Comparison of ENCODE assay signal across 12 mouse cellular contexts in genomic region chr2:68408271-68408980, GRCm38 (mm10).
DNase-seq lines count a peak whose midpoint lies in the region; ATAC-seq and TF ChIP-seq lines count a peak whose summit lies in the region.
"Had no signal": no experiment of that assay in that cellular context is flagged by ENCODE, and none has a peak within 500 bp of the region (broad histone marks: within the 10 kb centered on the region; RNA-seq: fewer than 3 reads in every experiment).

No protein-coding gene starts in this region.

- no peaks in the 10 kb centered on the region for H3K27me3 ChIP-seq in heart, postnatal 0 days (ENCODE audit: control insufficient read depth, insufficient read depth, low read length)
- H3K27me3 ChIP-seq in heart, adult 2 months (ENCODE audit: control insufficient read depth, insufficient read depth, low read length) = no peaks in the 10 kb centered on the region
- no peaks in the 10 kb centered on the region for H3K27me3 ChIP-seq in intestine, embryonic 14.5 days (replicated peaks; ENCODE audit: control insufficient read depth, insufficient read depth, low read length)
- H3K27me3 ChIP-seq: embryonic facial prominence, embryonic 13.5 days had no signal

- H3K79me2 ChIP-seq in heart, adult 2 months (replicated peaks; ENCODE audit: control insufficient read depth, insufficient read depth, low read length) = no peaks in the 10 kb centered on the region

- DNase-seq in heart, postnatal 0 days (ENCODE audit: low spot score) = no peak
- no peak for DNase-seq in heart, adult 2 months
- DNase-seq in Muller cell, postnatal 12 days (ENCODE audit: inconsistent ontology term) = peak; percentile 13
- DNase-seq in embryo, embryonic 9.5 days (ENCODE audit: extremely low spot score) = peak; percentile 35
- no peak for DNase-seq in intestine, embryonic 14.5 days (ENCODE audit: low spot score)
- no peak for DNase-seq in retina, postnatal 1 day
- DNase-seq in left cerebral cortex, postnatal 25 days (ENCODE audit: low spot score in 2 of 2) = no peak
- no peak for DNase-seq in spleen, adult 12 weeks (ENCODE audit: low spot score)
- DNase-seq: gastrocnemius, adult 2 months; kidney, postnatal 25 days; midbrain, embryonic 14.5 days had no signal

- no peak overlapping the region for H3K9ac ChIP-seq in heart, postnatal 0 days (replicated peaks; ENCODE audit: low read depth, low read length)
- H3K9ac ChIP-seq in heart, adult 2 months (ENCODE audit: low read depth, low read length) = no peak overlapping the region
- H3K9ac ChIP-seq in intestine, embryonic 14.5 days (ENCODE audit: low read length) = no peak overlapping the region
- H3K9ac ChIP-seq: embryonic facial prominence, embryonic 13.5 days had no signal

- H3K36me3 ChIP-seq in heart, postnatal 0 days (replicated peaks; ENCODE audit: control insufficient read depth, insufficient read depth, low read length) = peaks cover 3% of the 10 kb centered on the region; the same call in 1 of the 2 replicates
- H3K36me3 ChIP-seq in heart, adult 2 months (ENCODE audit: control insufficient read depth, insufficient read depth, low read length) = peaks cover 14% of the 10 kb centered on the region
- no peaks in the 10 kb centered on the region for H3K36me3 ChIP-seq in intestine, embryonic 14.5 days (ENCODE audit: control insufficient read depth, insufficient read depth, low read length)
- H3K36me3 ChIP-seq: embryonic facial prominence, embryonic 13.5 days had no signal

- TF ChIP-seq CTCF in heart, postnatal 0 days (IDR thresholded peaks at IDR 0.05; ENCODE audit: low read depth) = no peak
- no peak for TF ChIP-seq CTCF in heart, adult 2 months (IDR thresholded peaks at IDR 0.05)

- H3K4me1 ChIP-seq in heart, postnatal 0 days (ENCODE audit: control insufficient read depth, insufficient read depth) = peaks cover 63% of the 10 kb centered on the region
- H3K4me1 ChIP-seq in heart, adult 2 months (ENCODE audit: control insufficient read depth, insufficient read depth, low read length) = peaks cover 9% of the 10 kb centered on the region
- peaks cover 50% of the 10 kb centered on the region for H3K4me1 ChIP-seq in intestine, embryonic 14.5 days (replicated peaks; ENCODE audit: control insufficient read depth, insufficient read depth, low read length)

- no peak for TF ChIP-seq POLR2A in heart, adult 2 months (IDR thresholded peaks at IDR 0.05; ENCODE audit: insufficient read depth, low read depth, low read length)

- 0 out of 2 replicates have a peak, but pooled peaks have one; percentile 21 for ATAC-seq in heart, postnatal 0 days (ENCODE audit: insufficient read depth, low read depth)
- ATAC-seq in intestine, embryonic 14.5 days (replicated peaks; ENCODE audit: low FRiP score, low TSS enrichment, low read depth) = no peak

- WGBS in heart, postnatal 0 days = 35% methylated on average over 17 of the region's 17 CpGs
- WGBS in heart, adult 2 months = 65% methylated on average over 17 of the region's 17 CpGs
- WGBS in intestine, embryonic 14.5 days = 21% methylated on average over 17 of the region's 17 CpGs

- peak overlapping the region; percentile 1; the same call in 1 of the 2 replicates for H3K4me2 ChIP-seq in heart, postnatal 0 days (ENCODE audit: low read depth, low read length)
- H3K4me2 ChIP-seq in intestine, embryonic 14.5 days (ENCODE audit: low read length) = peak overlapping the region; percentile 20; the same call in 1 of the 2 replicates
- H3K4me2 ChIP-seq: embryonic facial prominence, embryonic 13.5 days had no signal

- H3K4me3 ChIP-seq in heart, postnatal 0 days (ENCODE audit: low read depth, low read length) = no peak overlapping the region
- H3K4me3 ChIP-seq in heart, adult 2 months = no peak overlapping the region
- H3K4me3 ChIP-seq in intestine, embryonic 14.5 days (ENCODE audit: low read depth, low read length) = no peak overlapping the region
- H3K4me3 ChIP-seq: embryonic facial prominence, embryonic 13.5 days; gastrocnemius, adult 2 months had no signal

- H3K27ac ChIP-seq in heart, postnatal 0 days (ENCODE audit: low read depth) = peak overlapping the region; percentile 83
- H3K27ac ChIP-seq in heart, adult 2 months = no peak overlapping the region
- peak overlapping the region; percentile 41; the same call in 1 of the 2 replicates for H3K27ac ChIP-seq in intestine, embryonic 14.5 days (ENCODE audit: low read depth)
- H3K27ac ChIP-seq: embryonic facial prominence, embryonic 13.5 days; gastrocnemius, adult 2 months had no signal

- no peak for TF ChIP-seq EP300 in heart, postnatal 0 days (IDR thresholded peaks at IDR 0.05; ENCODE audit: low read depth)
- TF ChIP-seq EP300 in heart, adult 2 months (IDR thresholded peaks at IDR 0.05; ENCODE audit: insufficient read depth, low read depth, low read length) = no peak

- intact Hi-C loops in heart, adult 2 months (cut with DNase I) = no loop called here
- intact Hi-C loops in left cerebral cortex, postnatal 25 days (cut with DNase I) = no loop called here

- H3K9me3 ChIP-seq in heart, postnatal 0 days (replicated peaks; ENCODE audit: control insufficient read depth, low read length) = no peaks in the 10 kb centered on the region
- H3K9me3 ChIP-seq in intestine, embryonic 14.5 days (ENCODE audit: control insufficient read depth, low read length) = no peaks in the 10 kb centered on the region
- H3K9me3 ChIP-seq: embryonic facial prominence, embryonic 13.5 days had no signal

Comparison
In these comparisons a context has a peak if more than half of its experiments do, and no peak if none do; other contexts are left out.
1. DNase-seq: peak in Muller cell, postnatal 12 days (single experiment) and embryo, embryonic 9.5 days (single experiment); none in heart, postnatal 0 days (single experiment), heart, adult 2 months (0 of 2), intestine, embryonic 14.5 days (single experiment), retina, postnatal 1 day (single experiment), left cerebral cortex, postnatal 25 days (0 of 2) and spleen, adult 12 weeks (single experiment).